Mouse (Mus musculus): ENCODE measurements at regions not wholly inside any gene's neighbourhood (a gene's known extent, or its start where the extent isn't known, plus 50 kb on each side); places are given as distances from the start of the nearest gene placed in this dataset.

DNA sequence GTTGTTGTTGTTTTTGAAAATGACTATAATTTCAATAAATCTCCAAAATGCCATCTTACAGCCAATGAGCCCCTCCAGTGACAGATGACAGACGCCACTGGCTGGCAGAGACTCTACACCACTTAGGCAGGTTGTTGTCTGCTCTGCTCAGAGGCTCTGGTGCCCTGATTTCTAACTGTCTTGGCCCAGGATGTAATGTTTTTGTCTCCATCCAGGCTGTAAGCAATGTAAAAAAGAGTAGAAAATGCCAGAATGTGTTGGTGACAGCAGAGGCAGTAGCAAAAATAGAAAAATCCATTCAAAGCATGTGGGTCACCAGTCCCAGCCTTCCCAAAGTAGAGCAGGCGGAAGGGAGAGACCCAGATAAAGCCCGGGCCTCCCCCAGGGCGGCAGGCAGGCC lies 285.5 kb downstream of the Irs2 start:
- Histone ChIP-seq H3K4me3 (no peak overlapping the region), H3K27ac (no peak overlapping the region)
- intact Hi-C loops (cut with DNase I) = no loop called here
- DNase-seq = no peak
- no peak for TF ChIP-seq CTCF (IDR thresholded peaks at IDR 0.05)

DNA sequence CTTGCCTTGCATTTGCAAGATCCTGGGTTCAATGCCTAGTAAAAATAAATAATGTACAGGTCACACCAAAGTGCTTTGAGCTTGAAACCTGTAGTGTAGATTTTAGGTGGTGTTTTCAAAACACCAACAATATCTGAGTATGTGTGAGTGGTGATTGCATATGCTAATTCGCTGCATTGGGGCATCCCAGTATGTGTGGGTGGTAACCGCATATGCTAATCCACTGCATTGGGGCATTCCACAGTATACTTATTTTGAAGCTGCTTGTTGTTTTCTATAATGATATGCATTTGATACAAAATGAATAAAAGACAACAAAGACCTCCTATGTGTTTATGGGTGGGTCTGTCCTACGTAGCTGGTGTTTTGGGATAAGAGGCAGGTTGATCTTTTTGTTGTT lies 285.9 kb downstream of the Irs2 start:
- no peak overlapping the region for H3K4me3 ChIP-seq
- intact Hi-C loops (cut with DNase I) = no loop called here
- DNase-seq = no peak
- H3K27ac ChIP-seq = no peak overlapping the region
- TF ChIP-seq CTCF (IDR thresholded peaks at IDR 0.05) = no peak

DNA sequence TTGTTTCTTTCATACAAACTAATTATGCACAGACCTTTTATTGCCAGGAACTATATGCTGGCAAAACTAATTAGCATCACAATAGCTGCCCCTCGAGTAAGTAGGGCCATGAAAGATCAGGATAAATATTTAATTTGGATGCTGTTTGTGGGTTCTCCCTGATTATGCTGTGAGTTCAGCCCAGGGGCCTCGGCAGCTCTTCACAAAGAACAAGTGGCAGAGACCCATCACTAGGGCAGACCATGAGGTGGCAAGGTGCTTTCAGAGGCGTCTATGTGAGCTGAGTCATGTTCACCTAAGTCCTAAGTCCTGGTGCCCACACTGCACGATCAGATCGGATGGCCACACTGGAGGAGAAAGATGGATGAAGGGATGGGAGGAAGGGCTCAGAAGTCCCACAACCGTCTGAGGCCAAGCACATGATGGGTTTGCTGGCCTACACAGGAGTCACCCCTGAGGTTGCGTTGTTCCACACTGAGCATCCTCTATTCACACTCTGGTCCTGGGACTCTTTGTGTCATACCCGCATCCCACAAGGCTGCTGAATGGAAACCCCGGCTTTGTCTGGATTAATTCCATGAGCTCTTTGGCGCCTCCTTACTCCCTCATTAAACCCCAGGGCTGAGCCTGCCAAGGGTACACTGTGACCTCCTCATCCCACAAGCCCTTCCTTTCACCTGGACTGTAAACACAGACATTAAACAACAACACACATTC lies 287.0 kb downstream of the Irs2 start:
- intact Hi-C loops (cut with DNase I) = no loop called here
- no peak for TF ChIP-seq CTCF (IDR thresholded peaks at IDR 0.05)
- DNase-seq = no peak
- H3K27ac ChIP-seq = no peak overlapping the region
- H3K4me3 ChIP-seq = no peak overlapping the region

DNA sequence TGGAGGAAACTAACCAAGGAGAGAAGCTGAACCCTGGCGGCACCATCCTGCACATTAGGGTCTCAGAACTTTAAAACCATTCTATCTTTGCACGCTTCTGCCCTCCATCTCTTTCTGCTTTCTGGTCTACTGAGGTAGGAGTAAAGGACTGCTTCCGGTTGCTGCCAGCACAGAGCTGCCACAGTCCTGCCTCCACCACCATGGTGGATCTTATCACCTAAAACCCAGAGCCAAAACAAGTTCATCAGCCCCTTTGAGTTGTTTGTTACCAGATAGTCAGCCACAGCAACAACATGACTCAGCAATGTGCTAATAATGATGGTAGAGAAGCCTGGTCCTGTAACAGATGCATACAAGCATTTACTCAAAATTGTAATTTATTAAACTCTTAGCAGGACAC lies 287.9 kb downstream of the Irs2 start:
- Histone ChIP-seq H3K4me3 (no peak overlapping the region), H3K27ac (no peak overlapping the region)
- DNase-seq = no peak
- intact Hi-C loops (cut with DNase I) = no loop called here
- no peak for TF ChIP-seq CTCF (IDR thresholded peaks at IDR 0.05)

- no peak for DNase-seq
- Histone ChIP-seq H3K27ac (no peak overlapping the region), H3K4me3 (no peak overlapping the region)
- TF ChIP-seq CTCF (IDR thresholded peaks at IDR 0.05) = no peak
- intact Hi-C loops (cut with DNase I) = no loop called here
These were observed 288.8 kb downstream of the Irs2 start for GRCm38 (mm10) chr8:10719411-10719810.

GRCm38 (mm10) chr8:10717297-10717696 lies 291.0 kb downstream of the Irs2 start:
- no peak overlapping the region for H3K27ac ChIP-seq
- intact Hi-C loops (cut with DNase I) = no loop called here
- no peak overlapping the region for H3K4me3 ChIP-seq
- no peak for DNase-seq
- TF ChIP-seq CTCF (IDR thresholded peaks at IDR 0.05) = no peak

DNA sequence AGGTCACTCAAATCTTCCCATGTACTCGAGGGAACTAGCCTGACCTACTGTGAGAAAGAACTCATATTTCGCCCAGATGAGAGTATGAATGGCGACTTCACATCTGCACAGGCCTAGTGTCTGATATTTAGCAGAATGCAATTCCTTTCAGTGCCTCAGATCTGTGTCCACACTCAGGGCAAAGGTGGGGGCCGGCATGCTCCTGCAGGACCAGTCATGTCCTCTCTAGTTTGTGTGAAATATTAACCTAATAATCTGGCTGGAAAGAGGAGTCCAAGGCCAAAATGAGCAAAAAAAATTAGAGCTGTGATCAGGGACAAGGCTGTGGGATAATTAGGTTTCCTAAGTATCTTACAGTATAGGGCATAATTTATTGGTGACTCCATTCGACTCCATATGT lies 292.1 kb downstream of the Irs2 start:
- H3K27ac ChIP-seq = no peak overlapping the region
- no peak overlapping the region for H3K4me3 ChIP-seq
- DNase-seq = no peak
- no peak for TF ChIP-seq CTCF (IDR thresholded peaks at IDR 0.05)
- intact Hi-C loops (cut with DNase I) = no loop called here

DNA sequence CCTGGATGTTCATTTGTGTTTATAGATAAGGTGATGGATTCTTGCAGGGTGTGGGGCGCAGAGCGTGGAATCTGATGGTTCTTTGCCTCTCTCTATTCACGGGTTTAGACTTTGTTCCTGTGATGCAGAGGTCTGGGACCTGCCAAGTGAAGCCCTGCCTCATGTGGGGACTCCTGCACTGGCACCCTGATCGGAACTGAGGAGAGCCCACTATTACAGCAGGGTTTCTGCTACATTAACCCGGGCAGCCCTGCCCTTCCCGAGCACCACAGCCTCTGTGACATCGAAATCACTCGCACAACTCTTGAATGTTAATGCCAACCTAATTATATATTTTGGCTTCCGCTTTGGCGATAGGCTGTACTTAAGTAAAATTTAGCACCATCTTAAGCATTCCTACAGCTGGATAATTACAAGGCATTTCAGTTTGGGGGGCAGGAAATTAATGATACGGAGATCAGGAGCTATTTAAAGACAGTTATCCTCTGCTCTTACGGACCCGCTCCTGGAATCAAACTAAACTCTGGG lies 294.7 kb downstream of the Irs2 start:
- intact Hi-C loops (cut with DNase I) = no loop called here

DNA sequence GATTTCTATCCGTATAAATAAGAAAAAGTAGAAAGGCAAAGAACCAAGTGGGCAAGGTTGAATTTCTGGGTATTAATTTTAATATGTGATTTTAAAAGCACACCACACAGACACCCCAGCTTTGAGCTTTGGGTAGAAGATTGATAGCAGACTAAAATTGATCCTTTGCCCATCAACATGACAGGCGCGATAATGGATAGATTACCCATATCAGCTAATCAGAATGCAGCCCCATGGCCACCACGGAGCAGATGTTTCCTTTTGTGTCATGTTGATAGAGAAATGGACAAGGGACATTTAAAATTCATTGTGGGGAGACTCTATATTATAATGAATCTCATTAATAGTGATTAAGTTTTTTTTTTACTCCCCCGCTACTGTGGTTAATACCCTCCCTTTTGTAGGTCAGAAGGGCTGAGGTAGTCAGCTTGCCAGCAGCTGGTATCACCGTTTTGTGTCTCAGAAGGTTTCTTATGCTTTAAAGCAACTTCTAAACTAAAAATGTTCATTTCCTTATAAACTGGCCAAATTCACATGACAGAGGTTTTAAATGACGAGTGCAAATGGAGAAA lies 296.1 kb downstream of the Irs2 start:
- intact Hi-C loops (cut with DNase I) = no loop called here
- no peak for DNase-seq
- no peak overlapping the region for H3K4me3 ChIP-seq
- TF ChIP-seq CTCF (IDR thresholded peaks at IDR 0.05) = no peak
- no peak overlapping the region for H3K27ac ChIP-seq

More for the DNA sequence above, 294.7 kb downstream of the Irs2 start:
- H3K4me3 ChIP-seq = no peak overlapping the region
- DNase-seq = no peak
- TF ChIP-seq CTCF (IDR thresholded peaks at IDR 0.05) = no peak
- H3K27ac ChIP-seq = no peak overlapping the region

DNA sequence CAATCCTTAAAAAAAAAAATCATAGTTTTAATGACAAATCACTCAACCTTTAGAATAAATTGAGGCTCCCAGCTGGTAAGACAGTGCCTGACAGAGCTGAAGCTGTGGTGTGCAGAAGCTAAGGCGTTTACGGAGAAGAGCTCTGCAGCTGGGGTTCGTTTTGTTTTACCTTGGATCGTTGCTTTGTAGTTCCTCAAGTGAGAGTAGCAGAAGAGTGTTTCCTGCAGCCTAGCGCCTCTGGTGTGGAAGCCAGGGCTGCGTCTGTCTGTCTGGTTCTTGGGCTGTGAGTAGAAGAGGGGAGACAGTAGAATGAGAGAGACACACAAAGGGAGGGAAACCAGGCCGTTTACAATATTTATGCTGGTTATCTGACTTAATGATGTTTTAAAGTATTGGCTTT lies 296.8 kb downstream of the Irs2 start:
- Histone ChIP-seq H3K27ac (no peak overlapping the region), H3K4me3 (no peak overlapping the region)
- TF ChIP-seq CTCF (IDR thresholded peaks at IDR 0.05) = no peak
- DNase-seq = no peak
- intact Hi-C loops (cut with DNase I) = no loop called here

DNA sequence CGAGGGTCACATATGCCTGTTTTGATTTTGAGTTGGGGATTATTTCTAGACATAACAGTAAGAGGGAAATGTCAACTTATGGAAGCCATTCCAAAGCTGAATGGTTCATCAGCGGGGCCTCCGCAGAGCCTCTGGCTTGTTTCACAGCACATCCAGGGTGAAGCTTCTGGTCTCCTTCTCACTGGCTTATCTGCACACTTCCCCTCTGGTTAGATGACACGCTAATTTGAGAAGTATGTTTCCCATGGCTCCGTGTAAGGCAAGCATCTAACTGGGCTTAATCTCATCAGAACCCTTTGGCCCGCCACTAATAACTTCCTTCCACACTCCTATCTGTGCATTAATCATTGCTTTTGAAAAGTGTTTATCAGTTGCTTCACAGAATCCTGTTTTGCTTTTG lies 299.7 kb downstream of the Irs2 start:
- DNase-seq = no peak
- Histone ChIP-seq H3K4me3 (no peak overlapping the region), H3K27ac (no peak overlapping the region)
- intact Hi-C loops (cut with DNase I) = no loop called here
- TF ChIP-seq CTCF (IDR thresholded peaks at IDR 0.05) = no peak

GRCm38 (mm10) chr8:10707122-10707521 lies 301.1 kb downstream of the Irs2 start:
- H3K27ac ChIP-seq = no peak overlapping the region
- no peak for DNase-seq
- no peak for TF ChIP-seq CTCF (IDR thresholded peaks at IDR 0.05)
- intact Hi-C loops (cut with DNase I) = no loop called here
- H3K4me3 ChIP-seq = no peak overlapping the region

GRCm38 (mm10) chr8:10705909-10706308 lies 302.3 kb downstream of the Irs2 start:
- no peak for TF ChIP-seq CTCF (IDR thresholded peaks at IDR 0.05)
- no peak overlapping the region for H3K27ac ChIP-seq
- H3K4me3 ChIP-seq = no peak overlapping the region
- DNase-seq = no peak
- intact Hi-C loops (cut with DNase I) = no loop called here

GRCm38 (mm10) chr8:10702755-10703154 lies 305.5 kb downstream of the Irs2 start:
- intact Hi-C loops (cut with DNase I) = no loop called here
- Histone ChIP-seq H3K4me3 (no peak overlapping the region), H3K27ac (no peak overlapping the region)
- TF ChIP-seq CTCF (IDR thresholded peaks at IDR 0.05) = no peak
- no peak for DNase-seq
